Mouse (Mus musculus) hindbrain, embryonic 14.5 days (tissue): ENCODE measurements around the gene Ubap1. TPM values are rescaled to one million over a fixed set of nuclear protein-coding genes. Genes with fewer than 3 reads are reported as not detected.

Source experiments
- ATAC-seq: fragments of 200-750 bp; cut with Nextera tagmentation; 2 replicates; pipeline ENCODE4 v1.8.0; 2017; ENCODE audit warnings: moderate number of reproducible peaks, mild to moderate bottlenecking, moderate TSS enrichment, moderate library complexity; ENCODE audit not compliant: low FRiP score
- DNase-seq: peaks from one replicate; pipeline ENCODE4 v3.0.0-alpha.2; 2015; ENCODE audit warnings: low spot score
- H3K27ac ChIP-seq: fragments of 300-500 bp; sonication (generic); 2 replicates; pipeline ENCODE4 v1.5.1; 2014; ENCODE audit warnings: mild to moderate bottlenecking, moderate library complexity
- H3K27me3 ChIP-seq: fragments of 300-500 bp; sonication (generic); 2 replicates; pipeline ENCODE4 v1.6.1; 2014; ENCODE audit warnings: mild to moderate bottlenecking, low read length, mixed read lengths; ENCODE audit not compliant: control insufficient read depth, insufficient read depth
- H3K36me3 ChIP-seq: fragments of 300-500 bp; sonication (generic); replicated peaks from 2 replicates; pipeline ENCODE4 v1.6.1; 2014; ENCODE audit not compliant: control insufficient read depth, insufficient read depth
- H3K4me1 ChIP-seq: fragments of 300-500 bp; sonication (generic); replicated peaks from 2 replicates; pipeline ENCODE4 v1.6.1; 2014; ENCODE audit warnings: antibody characterized with exemption, low read length, mixed read lengths; ENCODE audit not compliant: control insufficient read depth, insufficient read depth
- H3K4me2 ChIP-seq: fragments of 300-500 bp; sonication (generic); replicated peaks from 2 replicates; pipeline ENCODE4 v1.6.1; 2014; ENCODE audit warnings: mild to moderate bottlenecking, moderate library complexity
- H3K4me3 ChIP-seq: fragments of 300-500 bp; sonication (generic); replicated peaks from 2 replicates; pipeline ENCODE4 v1.5.1; 2014; ENCODE audit warnings: mild to moderate bottlenecking, low read length
- H3K9ac ChIP-seq: fragments of 300-500 bp; sonication (generic); 2 replicates; pipeline ENCODE4 v1.6.1; 2014
- H3K9me3 ChIP-seq: fragments of 300-500 bp; sonication (generic); 2 replicates; pipeline ENCODE4 v1.6.1; 2016; ENCODE audit warnings: low read length; ENCODE audit not compliant: control insufficient read depth
- WGBS: fragments of 180-500 bp; shearing (Covaris S2); extraction: QIAGEN DNeasy Blood & Tissue Kit; methylation state at CpG from one replicate; pipeline ENCODE4 v1.1.7; 2014; 5-methylcytosine and 5-hydroxymethylcytosine counted together
- polyA plus RNA-seq: library from polyadenylated mRNA; unstranded; fragments of >200 nt; fragmentation: Nextera tagmentation; extraction: Ambion mirVana; gene quantifications from 2 replicates; pipeline ENCODE4 v1.2.1, GENCODE M21; 2014

Ubap1 gene
- polyA plus RNA-seq, 1 experiment from 2014 or later = 68.7 TPM

- peak overlapping the region; percentile 73; the same call in 1 of the 2 replicates for H3K9ac ChIP-seq
Observed at GRCm38 (mm10) chr4:41347839-41348238, 957 bp upstream of the Ubap1 start.

GRCm38 (mm10) chr4:41349199-41349591, 399 bp downstream of the Ubap1 start:
- Histone ChIP-seq H3K4me3 (peak overlapping the region; percentile 81), H3K4me1 (peaks cover 17% of the 10 kb centered on the region), H3K36me3 (no peaks in the 10 kb centered on the region), H3K9ac (peak overlapping the region; percentile 73), H3K27me3 (no peaks in the 10 kb centered on the region), H3K27ac (peak overlapping the region; percentile 91), H3K9me3 (no peaks in the 10 kb centered on the region), H3K4me2 (peak overlapping the region; percentile 55)
- ATAC-seq (peak; percentile 84), DNase-seq (no peak)
- under 1% methylated on average over 26 of the region's 28 CpGs for WGBS

More at GRCm38 (mm10) chr4:41347839-41348238, 957 bp upstream of the Ubap1 start:
- ATAC-seq = no peak
- Histone ChIP-seq H3K4me1 (peaks cover 17% of the 10 kb centered on the region), H3K4me2 (peak overlapping the region; percentile 52), H3K4me3 (peak overlapping the region; percentile 81; the same call in 1 of the 2 replicates), H3K27ac (no peak overlapping the region), H3K36me3 (no peaks in the 10 kb centered on the region), H3K27me3 (no peaks in the 10 kb centered on the region), H3K9me3 (no peaks in the 10 kb centered on the region)
- no peak for DNase-seq
- WGBS = 48% methylated on average over 5 of the region's 5 CpGs

- Histone ChIP-seq H3K27ac (no peak overlapping the region), H3K9me3 (no peaks in the 10 kb centered on the region), H3K4me1 (peaks cover 13% of the 10 kb centered on the region), H3K36me3 (peaks cover 4% of the 10 kb centered on the region), H3K9ac (no peak overlapping the region), H3K4me2 (no peak overlapping the region), H3K27me3 (no peaks in the 10 kb centered on the region), H3K4me3 (no peak overlapping the region)
- DNase-seq (no peak), ATAC-seq (no peak)
- WGBS = 96% methylated on average over 4 of the region's 4 CpGs
Observed at GRCm38 (mm10) chr4:41352758-41353157, 4.0 kb downstream of the Ubap1 start.

- H3K27me3 ChIP-seq = no peaks in the 10 kb centered on the region
- no peak overlapping the region for H3K9ac ChIP-seq
- H3K27ac ChIP-seq = no peak overlapping the region
- WGBS = 94% methylated on average over 1 of the region's 1 CpGs
- no peak overlapping the region for H3K4me2 ChIP-seq
- DNase-seq (no peak), ATAC-seq (no peak)
- no peak overlapping the region for H3K4me3 ChIP-seq
- H3K9me3 ChIP-seq = no peaks in the 10 kb centered on the region
- peaks cover 4% of the 10 kb centered on the region for H3K36me3 ChIP-seq
- H3K4me1 ChIP-seq = peaks cover 8% of the 10 kb centered on the region
Observed at GRCm38 (mm10) chr4:41353265-41353664, 4.5 kb downstream of the Ubap1 start.

- Histone ChIP-seq H3K36me3 (peaks cover 4% of the 10 kb centered on the region), H3K27ac (no peak overlapping the region), H3K9ac (no peak overlapping the region), H3K4me2 (no peak overlapping the region), H3K9me3 (no peaks in the 10 kb centered on the region), H3K27me3 (no peaks in the 10 kb centered on the region), H3K4me1 (no peaks in the 10 kb centered on the region), H3K4me3 (no peak overlapping the region)
- DNase-seq (no peak), ATAC-seq (no peak)
- 44% methylated on average over 2 of the region's 2 CpGs for WGBS
Observed at GRCm38 (mm10) chr4:41357154-41357553, 8.4 kb downstream of the Ubap1 start.

GRCm38 (mm10) chr4:41358669-41359068, 9.9 kb downstream of the Ubap1 start:
- Histone ChIP-seq H3K27ac (no peak overlapping the region), H3K9me3 (no peaks in the 10 kb centered on the region), H3K4me2 (no peak overlapping the region), H3K4me3 (no peak overlapping the region), H3K36me3 (peaks cover 4% of the 10 kb centered on the region), H3K27me3 (no peaks in the 10 kb centered on the region), H3K4me1 (no peaks in the 10 kb centered on the region), H3K9ac (no peak overlapping the region)
- DNase-seq = no peak
- no peak for ATAC-seq
- WGBS = 90% methylated on average over 2 of the region's 2 CpGs

GRCm38 (mm10) chr4:41359358-41359757, 10.6 kb downstream of the Ubap1 start:
- Histone ChIP-seq H3K9me3 (no peaks in the 10 kb centered on the region), H3K9ac (no peak overlapping the region), H3K36me3 (peaks cover 4% of the 10 kb centered on the region), H3K27ac (no peak overlapping the region), H3K4me2 (no peak overlapping the region), H3K27me3 (no peaks in the 10 kb centered on the region), H3K4me1 (no peaks in the 10 kb centered on the region), H3K4me3 (no peak overlapping the region)
- WGBS = 94% methylated on average over 7 of the region's 7 CpGs
- ATAC-seq (no peak), DNase-seq (no peak)

- no peaks in the 10 kb centered on the region for H3K4me1 ChIP-seq
- H3K9ac ChIP-seq = no peak overlapping the region
- no peaks in the 10 kb centered on the region for H3K9me3 ChIP-seq
- no peaks in the 10 kb centered on the region for H3K27me3 ChIP-seq
- H3K27ac ChIP-seq = no peak overlapping the region
- no peaks in the 10 kb centered on the region for H3K36me3 ChIP-seq
- ATAC-seq = no peak
- H3K4me3 ChIP-seq = no peak overlapping the region
- DNase-seq = no peak
- H3K4me2 ChIP-seq = no peak overlapping the region
- WGBS = 93% methylated on average over 3 of the region's 3 CpGs
Observed at GRCm38 (mm10) chr4:41361059-41361458, 12.3 kb downstream of the Ubap1 start.

- Histone ChIP-seq H3K36me3 (peaks cover 45% of the 10 kb centered on the region), H3K4me3 (no peak overlapping the region), H3K27me3 (no peaks in the 10 kb centered on the region), H3K4me1 (no peaks in the 10 kb centered on the region), H3K4me2 (no peak overlapping the region), H3K9me3 (no peaks in the 10 kb centered on the region), H3K9ac (no peak overlapping the region), H3K27ac (no peak overlapping the region)
- ATAC-seq (no peak), DNase-seq (no peak)
- WGBS = 94% methylated on average over 4 of the region's 4 CpGs
Observed at GRCm38 (mm10) chr4:41368198-41368597, 19.4 kb downstream of the Ubap1 start.
